Mouse (Mus musculus) hindbrain, embryonic 12.5 days (tissue): ENCODE results near the gene Mrrf. TPM values are rescaled to one million over a fixed set of nuclear protein-coding genes. Genes with fewer than 3 reads are reported as not detected.
A peak's percentile ranks its signal among the peaks of the same experiment; 100 is the strongest.

Experiments
- ATAC-seq: fragments of 200-750 bp; cut with Nextera tagmentation; 2 replicates; pipeline ENCODE4 v1.8.0; 2017; ENCODE audit warnings: moderate TSS enrichment; ENCODE audit not compliant: low FRiP score
- H3K27ac ChIP-seq: fragments of 300-500 bp; sonication (generic); 2 replicates; pipeline ENCODE4 v1.5.1; 2016; ENCODE audit warnings: mild to moderate bottlenecking
- H3K27me3 ChIP-seq: fragments of 300-500 bp; sonication (generic); 2 replicates; pipeline ENCODE4 v1.6.1; 2016; ENCODE audit warnings: mild to moderate bottlenecking
- H3K36me3 ChIP-seq: fragments of 300-500 bp; sonication (generic); 2 replicates; pipeline ENCODE4 v1.6.1; 2016; ENCODE audit warnings: mild to moderate bottlenecking
- H3K4me1 ChIP-seq: fragments of 300-500 bp; sonication (generic); 2 replicates; pipeline ENCODE4 v1.6.1; 2016
- H3K4me2 ChIP-seq: fragments of 300-500 bp; sonication (generic); replicated peaks from 2 replicates; pipeline ENCODE4 v1.6.1; 2016; ENCODE audit warnings: mild to moderate bottlenecking
- H3K4me3 ChIP-seq: fragments of 300-500 bp; sonication (generic); 2 replicates; pipeline ENCODE4 v1.5.1; 2016; ENCODE audit warnings: mild to moderate bottlenecking
- H3K9ac ChIP-seq: fragments of 300-500 bp; sonication (generic); 2 replicates; pipeline ENCODE4 v1.6.1; 2016; ENCODE audit warnings: mild to moderate bottlenecking, moderate library complexity
- H3K9me3 ChIP-seq: fragments of 300-500 bp; sonication (generic); replicated peaks from 2 replicates; pipeline ENCODE4 v1.6.1; 2016; ENCODE audit warnings: mild to moderate bottlenecking
- WGBS: fragments of 180-500 bp; shearing (Covaris S2); methylation state at CpG from one replicate; pipeline ENCODE4 v1.1.7; 2016; 5-methylcytosine and 5-hydroxymethylcytosine counted together
- polyA plus RNA-seq: library from polyadenylated mRNA; unstranded; fragments of >200 nt; fragmentation: Nextera tagmentation; extraction: Ambion mirVana; gene quantifications from 2 replicates; pipeline ENCODE4 v1.2.1, GENCODE M21; 2016

The Mrrf gene
- polyA plus RNA-seq, 1 experiment from 2014 or later, result 24.8 TPM

- no peak overlapping the region for H3K4me3 ChIP-seq
- H3K4me2 ChIP-seq, result no peak overlapping the region
- H3K27ac ChIP-seq, result no peak overlapping the region
- H3K36me3 ChIP-seq, result no peaks in the 10 kb centered on the region
- H3K4me1 ChIP-seq, result peaks cover 17% of the 10 kb centered on the region
- H3K27me3 ChIP-seq, result peaks cover 53% of the 10 kb centered on the region
- ATAC-seq, result no peak
- no peak overlapping the region for H3K9ac ChIP-seq
- WGBS, result 12% methylated on average over 7 of the region's 7 CpGs
- no peaks in the 10 kb centered on the region for H3K9me3 ChIP-seq
Observed at GRCm38 (mm10) chr2:36211785-36212184, 75.6 kb downstream of the Mrrf start.

DNA sequence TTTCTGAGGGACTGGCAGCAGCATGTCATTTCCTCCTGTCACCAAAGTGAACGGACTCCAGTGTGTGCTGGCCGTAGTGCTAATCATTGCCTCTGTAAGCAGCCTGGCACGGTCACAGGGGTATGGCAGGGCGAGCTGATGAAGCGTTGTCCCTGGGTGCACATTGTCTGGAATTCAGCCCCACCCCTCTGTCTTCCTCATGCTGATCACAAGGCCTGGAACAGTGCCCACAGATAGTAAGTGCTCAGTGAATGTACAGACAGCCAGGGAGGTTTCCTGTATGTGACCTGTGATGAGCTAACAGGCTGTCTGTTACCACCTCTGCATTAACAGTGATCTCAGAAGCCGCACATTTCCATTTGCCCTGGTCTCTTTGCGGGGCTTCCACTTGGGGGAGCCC, 76.9 kb downstream of the Mrrf start:
- no peak for ATAC-seq
- Histone ChIP-seq H3K27me3 (peaks cover 53% of the 10 kb centered on the region), H3K9me3 (no peaks in the 10 kb centered on the region), H3K4me2 (no peak overlapping the region), H3K27ac (no peak overlapping the region), H3K9ac (no peak overlapping the region), H3K4me1 (peaks cover 26% of the 10 kb centered on the region), H3K4me3 (no peak overlapping the region), H3K36me3 (no peaks in the 10 kb centered on the region)
- WGBS, result 62% methylated on average over 7 of the region's 7 CpGs

- peak; percentile 76 for ATAC-seq
- Histone ChIP-seq H3K27ac (no peak overlapping the region), H3K9me3 (no peaks in the 10 kb centered on the region), H3K9ac (no peak overlapping the region), H3K4me2 (no peak overlapping the region), H3K4me3 (no peak overlapping the region), H3K27me3 (peaks cover 50% of the 10 kb centered on the region), H3K36me3 (no peaks in the 10 kb centered on the region), H3K4me1 (peaks cover 26% of the 10 kb centered on the region)
- 9% methylated on average over 8 of the region's 8 CpGs for WGBS
Observed at GRCm38 (mm10) chr2:36214023-36214422, 77.8 kb downstream of the Mrrf start.

GRCm38 (mm10) chr2:36214425-36214824, 78.2 kb downstream of the Mrrf start:
- H3K4me1 ChIP-seq, result peaks cover 26% of the 10 kb centered on the region
- no peaks in the 10 kb centered on the region for H3K9me3 ChIP-seq
- no peaks in the 10 kb centered on the region for H3K36me3 ChIP-seq
- no peak overlapping the region for H3K4me2 ChIP-seq
- H3K9ac ChIP-seq, result no peak overlapping the region
- ATAC-seq, result no peak
- H3K27ac ChIP-seq, result no peak overlapping the region
- no peak overlapping the region for H3K4me3 ChIP-seq
- H3K27me3 ChIP-seq, result peaks cover 46% of the 10 kb centered on the region
- WGBS, result 68% methylated on average over 5 of the region's 5 CpGs

- Histone ChIP-seq H3K4me2 (no peak overlapping the region), H3K27ac (no peak overlapping the region), H3K36me3 (no peaks in the 10 kb centered on the region), H3K9ac (no peak overlapping the region), H3K4me3 (no peak overlapping the region), H3K9me3 (no peaks in the 10 kb centered on the region), H3K4me1 (peaks cover 26% of the 10 kb centered on the region), H3K27me3 (peaks cover 38% of the 10 kb centered on the region)
- no peak for ATAC-seq
- WGBS, result 87% methylated on average over 5 of the region's 5 CpGs
Observed at GRCm38 (mm10) chr2:36215203-36215739, 79.1 kb downstream of the Mrrf start.

GRCm38 (mm10) chr2:36216546-36216945, 80.4 kb downstream of the Mrrf start:
- H3K9me3 ChIP-seq, result no peaks in the 10 kb centered on the region
- ATAC-seq, result no peak
- H3K27ac ChIP-seq, result no peak overlapping the region
- H3K36me3 ChIP-seq, result no peaks in the 10 kb centered on the region
- H3K27me3 ChIP-seq, result peaks cover 25% of the 10 kb centered on the region
- no peak overlapping the region for H3K9ac ChIP-seq
- H3K4me2 ChIP-seq, result no peak overlapping the region
- no peak overlapping the region for H3K4me3 ChIP-seq
- peaks cover 17% of the 10 kb centered on the region; the same call in 1 of the 2 replicates for H3K4me1 ChIP-seq

DNA sequence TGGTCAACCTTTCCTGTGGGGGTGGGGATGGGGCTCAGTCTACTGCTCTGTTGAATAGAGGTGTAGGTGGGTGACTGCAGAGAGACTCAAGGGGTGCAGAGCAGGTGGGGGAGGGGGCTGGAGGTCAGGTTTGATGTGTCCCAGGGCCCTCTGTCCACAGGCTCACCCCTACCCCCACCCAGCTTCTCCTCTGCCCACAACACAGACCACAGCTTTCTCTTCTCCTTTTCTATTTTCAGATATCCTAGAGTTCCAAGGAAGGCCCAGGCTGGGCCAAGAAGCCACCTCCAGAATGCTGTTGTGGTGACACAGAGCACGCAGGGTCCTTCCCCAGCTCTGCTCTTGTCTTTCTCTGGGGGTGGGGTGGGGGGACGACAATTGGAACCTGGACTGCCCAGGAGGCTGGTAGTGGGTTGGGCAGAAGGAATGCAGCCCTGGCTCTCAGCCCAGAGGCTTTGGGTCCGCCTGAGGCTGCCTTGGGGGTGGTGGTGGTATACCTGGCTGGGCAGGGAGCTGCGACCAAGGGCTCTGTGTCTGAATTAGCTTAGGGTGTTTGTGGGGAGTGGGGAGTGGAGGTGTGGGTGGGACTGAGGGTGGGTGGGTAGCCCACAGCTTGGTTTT, 80.9 kb downstream of the Mrrf start:
- H3K36me3 ChIP-seq, result no peaks in the 10 kb centered on the region
- no peaks in the 10 kb centered on the region for H3K9me3 ChIP-seq
- WGBS, result 43% methylated on average over 4 of the region's 4 CpGs
- H3K4me2 ChIP-seq, result no peak overlapping the region
- no peak overlapping the region for H3K4me3 ChIP-seq
- H3K4me1 ChIP-seq, result peaks cover 14% of the 10 kb centered on the region; the same call in 1 of the 2 replicates
- no peak for ATAC-seq
- H3K27ac ChIP-seq, result no peak overlapping the region
- H3K27me3 ChIP-seq, result peaks cover 20% of the 10 kb centered on the region
- no peak overlapping the region for H3K9ac ChIP-seq

- Histone ChIP-seq H3K36me3 (no peaks in the 10 kb centered on the region), H3K9me3 (no peaks in the 10 kb centered on the region), H3K4me2 (no peak overlapping the region), H3K9ac (no peak overlapping the region), H3K27ac (no peak overlapping the region), H3K4me1 (peaks cover 14% of the 10 kb centered on the region; the same call in 1 of the 2 replicates), H3K4me3 (no peak overlapping the region), H3K27me3 (peaks cover 16% of the 10 kb centered on the region; the same call in 1 of the 2 replicates)
- no peak for ATAC-seq
- 56% methylated on average over 5 of the region's 5 CpGs for WGBS
Observed at GRCm38 (mm10) chr2:36217692-36218233, 81.6 kb downstream of the Mrrf start.

GRCm38 (mm10) chr2:36220106-36220505, 83.9 kb downstream of the Mrrf start:
- Histone ChIP-seq H3K4me1 (peaks cover 13% of the 10 kb centered on the region; the same call in 1 of the 2 replicates), H3K4me3 (no peak overlapping the region), H3K4me2 (no peak overlapping the region), H3K27ac (no peak overlapping the region), H3K36me3 (no peaks in the 10 kb centered on the region), H3K27me3 (0 out of 2 replicates have a peak, but pooled peaks cover 6% of the 10 kb centered on the region), H3K9ac (no peak overlapping the region), H3K9me3 (no peaks in the 10 kb centered on the region)
- no peak for ATAC-seq
- WGBS, result 89% methylated on average over 8 of the region's 8 CpGs

- Histone ChIP-seq H3K9ac (no peak overlapping the region), H3K9me3 (no peaks in the 10 kb centered on the region), H3K4me2 (no peak overlapping the region), H3K4me3 (no peak overlapping the region), H3K27ac (no peak overlapping the region), H3K27me3 (0 out of 2 replicates have a peak, but pooled peaks cover 4% of the 10 kb centered on the region), H3K4me1 (peaks cover 13% of the 10 kb centered on the region; the same call in 1 of the 2 replicates), H3K36me3 (no peaks in the 10 kb centered on the region)
- ATAC-seq, result no peak
- 79% methylated on average over 4 of the region's 4 CpGs for WGBS
Observed at GRCm38 (mm10) chr2:36220891-36221290, 84.7 kb downstream of the Mrrf start.

DNA sequence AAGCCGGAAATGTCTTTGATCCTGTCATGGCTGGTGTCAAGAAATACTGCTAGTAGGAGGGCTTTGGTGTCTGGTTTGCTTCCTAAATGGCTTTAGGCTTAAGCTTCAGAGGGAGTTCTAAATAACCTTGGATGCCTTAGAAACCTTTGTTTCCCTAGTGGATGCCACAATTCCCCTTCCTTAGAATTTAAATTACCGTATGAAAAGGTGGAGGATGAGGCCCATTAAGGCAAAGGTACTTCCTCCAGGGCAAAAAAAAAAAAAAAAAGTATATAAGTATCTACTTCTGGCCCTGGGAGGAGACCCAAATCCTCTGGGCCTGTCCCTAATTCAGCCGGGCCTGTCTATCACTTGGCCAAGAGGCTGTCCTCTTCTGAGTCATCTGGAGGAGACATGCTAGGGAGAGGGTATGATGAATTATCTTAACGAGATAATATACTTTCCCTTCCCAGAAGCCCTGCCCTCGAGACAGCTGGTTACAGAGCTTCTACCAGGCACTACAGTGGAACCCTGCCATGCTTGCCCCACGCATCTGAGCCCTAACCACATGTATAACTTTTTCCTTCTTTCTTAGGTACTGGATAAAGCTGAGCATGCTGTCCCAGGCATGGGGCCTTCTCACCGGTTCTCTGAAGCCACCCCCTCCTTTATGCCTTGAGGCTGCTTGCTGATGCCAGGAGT, 86.1 kb downstream of the Mrrf start:
- no peak overlapping the region for H3K4me2 ChIP-seq
- H3K27me3 ChIP-seq, result 0 out of 2 replicates have a peak, but pooled peaks cover 4% of the 10 kb centered on the region
- no peak for ATAC-seq
- 0 out of 2 replicates have a peak, but pooled peaks cover 6% of the 10 kb centered on the region for H3K4me1 ChIP-seq
- no peak overlapping the region for H3K4me3 ChIP-seq
- no peak overlapping the region for H3K27ac ChIP-seq
- H3K9ac ChIP-seq, result no peak overlapping the region
- 68% methylated on average over 7 of the region's 7 CpGs for WGBS
- H3K9me3 ChIP-seq, result no peaks in the 10 kb centered on the region
- no peaks in the 10 kb centered on the region for H3K36me3 ChIP-seq

GRCm38 (mm10) chr2:36223436-36223835, 87.2 kb downstream of the Mrrf start:
- Histone ChIP-seq H3K4me3 (no peak overlapping the region), H3K36me3 (no peaks in the 10 kb centered on the region), H3K9me3 (no peaks in the 10 kb centered on the region), H3K4me1 (no peaks in the 10 kb centered on the region), H3K9ac (no peak overlapping the region), H3K27ac (no peak overlapping the region), H3K27me3 (0 out of 2 replicates have a peak, but pooled peaks cover 4% of the 10 kb centered on the region), H3K4me2 (no peak overlapping the region)
- ATAC-seq, result no peak
